Mouse (Mus musculus) ovary, adult 18-20 months (tissue): ENCODE measurements around the gene Gfra4.
A peak's percentile ranks its signal among the peaks of the same experiment; 100 is the strongest.

ENCODE experiments used
- DNase-seq: peaks from one replicate; pipeline ENCODE4 v3.0.0; 2022; ENCODE audit warnings: low spot score, mixed read lengths

The Gfra4 gene

GRCm38 (mm10) chr2:131042988-131043387 is at the start of gene Gfra4:
Gfra4 (minus strand) TSS chr2:131043088.
- no peak for DNase-seq

- no peak for DNase-seq
Measured at GRCm38 (mm10) chr2:131090852-131091251, 48.0 kb upstream of the Gfra4 start.

- no peak for DNase-seq
Measured at GRCm38 (mm10) chr2:131089634-131090033, 46.7 kb upstream of the Gfra4 start.

- no peak for DNase-seq
Measured at GRCm38 (mm10) chr2:131088581-131088980, 45.7 kb upstream of the Gfra4 start.

- DNase-seq, result no peak
Measured at GRCm38 (mm10) chr2:131086667-131087390, 43.9 kb upstream of the Gfra4 start, which contains the start of gene Siglec1. Siglec1 (minus strand) TSS chr2:131086765.

- DNase-seq, result no peak
Measured at GRCm38 (mm10) chr2:131084206-131084605, 41.3 kb upstream of the Gfra4 start.

- no peak for DNase-seq
Measured at GRCm38 (mm10) chr2:131080507-131080906, 37.6 kb upstream of the Gfra4 start.

- DNase-seq, result no peak
Measured at GRCm38 (mm10) chr2:131072536-131072935, 29.6 kb upstream of the Gfra4 start.

GRCm38 (mm10) chr2:131067481-131067880 is 24.6 kb upstream of the Gfra4 start:
- no peak for DNase-seq

GRCm38 (mm10) chr2:131066342-131066741 is 23.5 kb upstream of the Gfra4 start:
- DNase-seq, result no peak

- DNase-seq, result no peak
Measured at GRCm38 (mm10) chr2:131063404-131063864, 20.5 kb upstream of the Gfra4 start, which contains the start of gene Adam33. Adam33 (minus strand) TSS chr2:131063814.

GRCm38 (mm10) chr2:131061607-131062006 is 18.7 kb upstream of the Gfra4 start:
- no peak for DNase-seq

GRCm38 (mm10) chr2:131060784-131061183 is 17.9 kb upstream of the Gfra4 start:
- no peak for DNase-seq

GRCm38 (mm10) chr2:131059781-131060540 is 17.1 kb upstream of the Gfra4 start:
- no peak for DNase-seq

GRCm38 (mm10) chr2:131059377-131059776 is 16.5 kb upstream of the Gfra4 start:
- DNase-seq, result peak; percentile 79

GRCm38 (mm10) chr2:131058672-131059071 is 15.8 kb upstream of the Gfra4 start:
- DNase-seq, result no peak

- no peak for DNase-seq
Measured at GRCm38 (mm10) chr2:131056191-131056590, 13.3 kb upstream of the Gfra4 start.

- no peak for DNase-seq
Measured at GRCm38 (mm10) chr2:131055631-131056030, 12.7 kb upstream of the Gfra4 start.

GRCm38 (mm10) chr2:131054646-131055264 is 11.9 kb upstream of the Gfra4 start:
- no peak for DNase-seq

GRCm38 (mm10) chr2:131053851-131054645 is 11.2 kb upstream of the Gfra4 start:
- DNase-seq, result no peak

- DNase-seq, result no peak
Measured at GRCm38 (mm10) chr2:131052862-131053418, 10.1 kb upstream of the Gfra4 start.
